Mouse (Mus musculus) MEL (cell line): ENCODE results near the gene Olfr1358.

ENCODE experiments used
- CTCF ChIP-seq, 3 experiments: IDR thresholded peaks in 2 of 3; conservative IDR thresholded peaks in 1 of 3; 2 replicates each; pipeline ENCODE4 v1.5.1; 2011 to 2012; ENCODE audit warnings: low read length in 3 of 3, low read depth in 2 of 3, mild to moderate bottlenecking in 2 of 3, improper control_type of control experiment in 1 of 3, inconsistent platforms in 1 of 3, mixed read lengths in 1 of 3, moderate library complexity in 1 of 3; ENCODE audit not compliant: control insufficient read depth in 1 of 3, insufficient read depth in 1 of 3, poor library complexity in 1 of 3, severe bottlenecking in 1 of 3
- MEF2A ChIP-seq: IDR thresholded peaks from 2 replicates; pipeline ENCODE4 v1.6.1; 2014; ENCODE audit warnings: low read depth, mild to moderate bottlenecking, inconsistent platforms, low read length, improper control_type of control experiment; ENCODE audit not compliant: poor library complexity, insufficient replicate concordance, severe bottlenecking; ENCODE audit errors: extremely low read depth
- MXI1 ChIP-seq: IDR thresholded peaks from 2 replicates; pipeline ENCODE4 v1.6.1; 2011; ENCODE audit warnings: mild to moderate bottlenecking, low read depth, low read length, improper control_type of control experiment
- POLR2A ChIP-seq, 2 experiments: IDR thresholded peaks; 2 replicates each; pipeline ENCODE4 v1.6.1; 2011 to 2012; ENCODE audit warnings: low read length in 2 of 2, mild to moderate bottlenecking in 2 of 2, control low read depth in 1 of 2, improper control_type of control experiment in 1 of 2, low read depth in 1 of 2, moderate library complexity in 1 of 2; ENCODE audit not compliant: control insufficient read depth in 1 of 2, insufficient read depth in 1 of 2, poor library complexity in 1 of 2
- RAD21 ChIP-seq: IDR thresholded peaks from 2 replicates; pipeline ENCODE4 v1.6.1; 2011; ENCODE audit warnings: mild to moderate bottlenecking, low read depth, low read length, improper control_type of control experiment
- SMC3 ChIP-seq: IDR thresholded peaks from 2 replicates; pipeline ENCODE4 v1.6.1; 2011; ENCODE audit warnings: low read depth, low read length, improper control_type of control experiment
- ZC3H11A ChIP-seq: IDR thresholded peaks from 2 replicates; pipeline ENCODE4 v1.6.1; 2012; ENCODE audit warnings: low read depth, mild to moderate bottlenecking, inconsistent platforms, low read length, improper control_type of control experiment
- ZNF384 ChIP-seq: IDR thresholded peaks from 2 replicates; pipeline ENCODE4 v1.6.1; 2012; ENCODE audit warnings: low read depth, mild to moderate bottlenecking, inconsistent platforms, low read length, improper control_type of control experiment

GRCm38 (mm10) chr10:78476821-78477220 is 40.4 kb upstream of the Olfr1358 start:
- peak; percentile 98 for TF ChIP-seq ZNF384
- no peak for TF ChIP-seq MEF2A
- TF ChIP-seq ZC3H11A = no peak
- TF ChIP-seq CTCF (IDR thresholded peaks at IDR 0.05 in 2 of 3, conservative IDR thresholded peaks at IDR 0.05 in 1 of 3; ENCODE audit: control insufficient read depth in 1 of 3, insufficient read depth in 1 of 3, low read depth in 2 of 3, low read length in 3 of 3, poor library complexity in 1 of 3, severe bottlenecking in 1 of 3) = no peak
- no peak for TF ChIP-seq RAD21
- no peak for TF ChIP-seq SMC3
- TF ChIP-seq POLR2A (IDR thresholded peaks at IDR 0.05; ENCODE audit: control insufficient read depth in 1 of 2, insufficient read depth in 1 of 2, low read depth in 1 of 2, low read length in 2 of 2, poor library complexity in 1 of 2) = peak in 1 of 2 experiments; percentile 44; a peak in 1 of 4 replicates
- peak; percentile 96 for TF ChIP-seq MXI1
